Mouse (Mus musculus) liver (tissue): ENCODE data around the gene Slc7a7.

Source experiments
- DNase-seq: peaks from one replicate; pipeline ENCODE4 v3.0.0-alpha.2; 2020; ENCODE audit warnings: mixed read lengths

Slc7a7 gene

GRCm38 (mm10) chr14:54432078-54432836 lies 14.7 kb upstream of the Slc7a7 start:
- peak; percentile 30 for DNase-seq

GRCm38 (mm10) chr14:54431334-54432077 lies 13.9 kb upstream of the Slc7a7 start, which contains the start of gene Mmp14:
Gene Mmp14, plus strand, starts transcription at chr14:54431612.
- DNase-seq: peak; percentile 70

DNA sequence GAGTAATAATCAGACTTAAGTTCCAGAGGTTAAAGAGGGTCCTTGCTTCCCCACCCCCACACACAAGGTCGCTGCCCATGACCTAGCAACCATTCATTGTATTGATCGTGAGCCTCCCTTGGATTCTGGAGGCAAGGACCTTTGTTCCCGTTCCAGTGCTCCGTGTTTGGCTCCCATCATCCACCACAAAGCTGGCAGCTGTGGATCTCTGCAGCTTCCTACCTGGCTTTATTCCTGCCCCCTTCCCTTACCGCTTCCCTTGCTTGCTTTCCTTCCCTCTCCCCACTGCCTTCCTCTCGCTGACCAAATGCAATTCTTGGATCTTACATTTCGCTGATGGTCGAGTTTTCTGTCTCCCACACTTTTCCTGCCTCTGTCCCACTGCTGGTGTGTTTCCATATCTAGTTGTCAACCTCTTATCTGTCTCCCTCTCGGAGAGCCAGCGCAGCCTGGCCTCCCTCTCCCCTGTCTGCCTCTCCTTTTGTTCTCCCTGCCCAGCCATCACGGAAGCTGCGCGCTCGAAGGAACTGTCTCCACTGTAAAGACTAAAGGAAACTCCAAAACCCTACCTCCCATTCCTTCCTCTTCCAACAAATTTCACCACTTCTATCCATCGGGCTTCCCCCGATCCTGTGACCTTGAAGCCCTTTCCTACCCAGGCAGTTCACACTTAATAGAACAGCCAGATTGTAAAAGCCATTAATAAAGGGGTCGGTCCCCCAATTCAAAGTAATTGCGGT lies 13.0 kb upstream of the Slc7a7 start:
- peak; percentile 44 for DNase-seq

GRCm38 (mm10) chr14:54429332-54430093 lies 11.9 kb upstream of the Slc7a7 start:
- no peak for DNase-seq

GRCm38 (mm10) chr14:54428421-54428820 lies 10.8 kb upstream of the Slc7a7 start:
- DNase-seq: no peak

DNA sequence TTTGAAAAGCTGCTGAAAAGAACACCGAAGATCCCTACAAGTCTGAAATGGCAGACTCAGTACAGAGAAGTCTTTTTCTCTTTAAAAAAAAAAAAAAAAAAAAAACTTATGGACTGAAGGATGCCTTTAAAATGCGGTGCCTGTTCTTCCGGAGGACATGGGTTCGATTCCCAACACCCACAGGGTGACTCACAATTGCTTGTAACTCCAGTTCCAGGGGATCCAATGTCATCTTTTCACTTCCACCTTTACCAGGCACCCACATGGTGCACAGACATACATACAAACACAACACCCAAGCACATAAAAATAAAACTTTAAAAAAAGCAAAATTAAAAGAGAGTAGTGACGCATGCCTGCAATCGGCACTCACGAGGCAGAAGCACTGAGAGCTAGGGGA lies 10.1 kb upstream of the Slc7a7 start:
- no peak for DNase-seq

DNA sequence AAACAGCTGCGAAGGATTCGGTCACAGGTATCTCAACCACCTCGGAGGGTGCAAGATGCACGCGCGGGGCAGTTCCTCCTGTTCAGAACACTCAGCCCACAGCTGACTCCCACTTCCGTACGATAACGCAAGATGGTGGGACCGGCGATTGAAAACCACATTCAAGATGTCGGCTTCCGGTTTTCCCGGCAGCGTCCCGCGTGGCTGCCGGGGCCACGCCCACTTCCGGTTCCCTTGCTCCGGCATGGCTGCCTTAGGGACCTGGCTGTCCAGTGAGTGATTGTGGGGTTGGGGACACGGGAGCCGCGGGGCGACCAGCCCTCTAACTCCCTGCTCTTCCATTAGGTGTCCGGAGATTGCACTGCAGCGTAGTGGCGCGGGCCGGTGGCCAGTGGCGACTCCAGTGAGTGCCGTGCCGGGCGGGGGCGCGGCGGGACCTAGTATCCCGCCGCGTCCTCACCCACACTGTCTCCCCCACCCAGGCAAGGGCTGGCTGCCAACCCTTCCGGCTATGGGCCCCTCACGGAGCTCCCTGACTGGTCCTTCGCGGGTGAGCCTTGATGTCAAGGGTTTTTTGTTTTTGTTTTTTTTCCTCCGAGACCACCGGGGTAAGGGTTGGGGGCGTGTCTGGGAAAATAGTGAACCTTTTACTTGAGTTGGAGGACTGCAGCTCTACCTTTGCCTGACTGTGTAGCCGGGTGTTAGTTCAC lies 9.3 kb upstream of the Slc7a7 start, which contains the start of gene Mrpl52:
Mrpl52 (plus strand) TSS at position 221 of the 710 bp plus-strand sequence.
- DNase-seq: peak; percentile 93

DNA sequence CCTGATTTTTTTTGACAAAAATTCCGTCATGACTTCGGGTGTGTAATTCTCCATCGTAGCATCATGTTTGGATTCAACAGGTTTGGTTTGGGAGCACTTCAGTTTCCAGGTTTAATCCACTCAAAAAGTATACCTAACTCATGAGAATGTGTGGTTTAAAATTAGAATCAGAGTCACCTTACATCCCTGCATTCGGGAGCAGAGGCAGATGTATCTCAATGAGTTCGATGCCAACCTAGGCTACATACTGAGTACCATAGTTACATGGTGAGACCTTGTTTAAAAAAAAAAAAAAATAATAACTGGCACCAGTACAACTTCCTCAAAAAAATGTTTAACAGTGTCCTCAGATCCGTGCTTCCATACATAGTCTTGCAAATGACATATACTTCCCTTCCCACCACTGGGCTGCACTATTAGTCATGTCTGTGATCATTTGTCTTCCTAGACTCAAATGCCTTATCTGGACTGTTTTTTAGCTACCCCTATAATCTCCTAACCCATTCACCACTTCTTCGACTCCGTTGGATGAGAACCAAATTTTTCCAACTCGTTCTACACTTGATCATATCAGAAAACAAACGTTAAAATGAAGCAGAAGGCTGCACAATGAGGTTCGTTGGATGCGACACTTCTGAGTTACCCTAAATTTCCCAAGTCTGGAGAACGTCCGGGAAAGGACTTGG lies 8.6 kb upstream of the Slc7a7 start:
- no peak for DNase-seq

- DNase-seq: no peak
These were observed 8.0 kb upstream of the Slc7a7 start for GRCm38 (mm10) chr14:54425540-54425939.

GRCm38 (mm10) chr14:54424634-54425033 lies 7.1 kb upstream of the Slc7a7 start:
- DNase-seq: no peak

DNA sequence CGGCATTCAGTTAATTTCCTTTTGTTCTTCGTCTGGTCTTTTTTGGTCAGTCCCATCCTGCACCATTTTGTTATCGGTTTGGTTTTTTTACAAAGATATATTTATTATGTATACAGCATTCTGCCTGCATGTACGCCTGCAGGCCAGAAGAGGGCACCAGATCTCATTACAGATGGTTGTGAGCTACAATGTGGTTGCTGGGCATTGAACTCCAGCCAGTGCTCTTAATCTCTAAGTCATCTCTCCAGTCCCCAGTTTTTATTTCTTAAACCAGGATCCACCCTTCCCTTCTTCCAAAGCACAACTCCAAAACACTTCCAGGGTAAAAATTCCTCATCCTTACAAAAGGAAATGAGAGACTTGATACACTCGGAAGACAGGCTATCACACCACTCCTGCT lies 5.8 kb upstream of the Slc7a7 start:
- DNase-seq: no peak

DNA sequence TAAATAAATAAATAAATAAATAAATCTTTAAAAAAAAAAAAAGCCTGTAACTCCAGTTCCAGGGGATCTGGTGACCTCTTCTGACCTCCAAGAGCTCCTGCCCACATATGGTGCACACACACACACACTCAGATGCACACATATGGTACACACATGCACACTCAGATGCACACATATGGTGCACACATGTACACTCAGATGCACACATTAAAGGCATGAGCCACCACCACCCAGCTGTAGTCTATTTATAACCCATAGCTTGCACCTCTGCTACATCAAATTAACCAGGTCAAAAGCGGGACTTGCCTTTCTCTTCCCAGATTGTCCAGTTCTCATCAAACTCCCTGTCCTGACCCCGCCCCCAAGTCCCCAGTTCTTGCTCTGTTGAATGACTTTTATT lies 3.4 kb upstream of the Slc7a7 start:
- DNase-seq: no peak

DNA sequence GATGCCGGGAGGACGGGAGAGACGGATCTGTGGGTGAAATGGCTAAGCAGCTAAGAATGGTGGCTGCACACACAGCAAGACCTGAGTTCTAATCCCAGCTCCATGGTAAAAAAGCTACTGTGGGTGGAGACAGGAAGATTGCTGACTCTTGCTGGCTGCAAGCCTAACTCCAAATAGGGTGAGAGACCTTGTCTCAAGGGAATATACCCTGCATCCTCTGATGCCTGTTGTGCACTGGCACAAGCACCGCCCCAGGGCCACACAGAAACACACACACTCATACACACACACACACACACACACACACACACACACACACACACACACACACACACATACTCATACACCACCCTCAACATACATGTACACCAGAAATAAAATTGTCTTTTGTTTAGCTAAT lies 750 bp downstream of the Slc7a7 start:
- DNase-seq: no peak

- no peak for DNase-seq
These were observed 1.3 kb downstream of the Slc7a7 start for GRCm38 (mm10) chr14:54416229-54416775.

- DNase-seq: no peak
These were observed 2.1 kb downstream of the Slc7a7 start for GRCm38 (mm10) chr14:54415241-54416020.

GRCm38 (mm10) chr14:54413877-54414700 lies 3.5 kb downstream of the Slc7a7 start:
- peak; percentile 32 for DNase-seq

DNA sequence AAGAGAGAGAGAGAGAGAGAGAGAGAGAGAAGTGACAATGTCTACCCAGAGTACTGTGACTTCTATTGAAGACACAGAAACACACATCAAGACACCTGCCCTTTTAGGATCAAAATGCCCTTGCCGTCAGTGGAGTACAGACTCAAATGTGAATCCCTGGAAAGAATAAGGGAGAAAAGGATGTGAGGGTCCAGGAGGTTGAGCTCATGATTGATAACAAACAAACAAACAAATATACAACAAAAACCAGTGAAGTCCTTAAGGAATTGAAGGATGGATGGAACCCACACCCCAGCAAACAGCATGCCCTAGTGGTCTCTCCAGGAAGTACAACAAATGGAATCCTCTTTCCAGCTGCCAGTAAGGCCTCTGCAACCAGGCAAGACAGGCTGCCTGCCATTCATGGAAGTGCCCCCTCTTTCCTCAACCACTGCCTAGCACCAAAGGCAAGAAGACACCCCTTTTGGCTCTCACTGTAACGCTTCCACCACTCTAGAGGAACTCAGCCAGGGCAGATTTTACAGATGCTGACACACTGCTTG lies 4.9 kb downstream of the Slc7a7 start:
- DNase-seq: peak; percentile 26

- no peak for DNase-seq
These were observed 5.5 kb downstream of the Slc7a7 start for GRCm38 (mm10) chr14:54412000-54412576.
